In genomic region chr16:83063423-83063822, GRCm38 (mm10) we compare ENCODE assay signal across 28 mouse cellular contexts.
"Had no signal": no experiment of that assay in that cellular context is flagged by ENCODE, and none has a peak within 500 bp of the region (broad histone marks: within the 10 kb centered on the region; RNA-seq: fewer than 3 reads in every experiment).

No protein-coding gene starts in this region.

- H3K9ac ChIP-seq: embryonic facial prominence, embryonic 12.5 days; embryonic facial prominence, embryonic 13.5 days; embryonic facial prominence, embryonic 15.5 days; forebrain, embryonic 12.5 days; forebrain, embryonic 13.5 days; forebrain, embryonic 15.5 days; forebrain, postnatal 0 days; heart, embryonic 12.5 days had no signal

- H3K27ac ChIP-seq: embryonic facial prominence, embryonic 12.5 days; embryonic facial prominence, embryonic 13.5 days; embryonic facial prominence, embryonic 15.5 days; forebrain, embryonic 10.5 days; forebrain, embryonic 12.5 days; forebrain, embryonic 13.5 days; forebrain, embryonic 15.5 days; gastrocnemius, adult 2 months; heart, adult 2 months; heart, embryonic 10.5 days had no signal

- ATAC-seq: forebrain, embryonic 13.5 days; forebrain, embryonic 14.5 days; forebrain, embryonic 15.5 days; forebrain, postnatal 0 days had no signal

- H3K4me2 ChIP-seq: embryonic facial prominence, embryonic 12.5 days; embryonic facial prominence, embryonic 13.5 days; embryonic facial prominence, embryonic 15.5 days; forebrain, embryonic 12.5 days; forebrain, embryonic 13.5 days; forebrain, embryonic 15.5 days; heart, embryonic 11.5 days; heart, embryonic 12.5 days had no signal

- DNase-seq: cerebellum, adult 8-10 months; cerebellum, adult 9-10 months; cerebellum, adult 9-11 months; cerebellum, postnatal 10 days; cerebellum, postnatal 14 days; cerebellum, postnatal 25 days; cerebellum, postnatal 36 days; embryo, embryonic 11 days; forebrain, postnatal 0 days; gastrocnemius, adult 2 months; gastrocnemius, postnatal 10 days; gastrocnemius, postnatal 14 days; gastrocnemius, postnatal 25 days; gastrocnemius, postnatal 36 days; heart, adult 18-20 months; heart, adult 2 months had no signal

- H3K4me1 ChIP-seq: embryonic facial prominence, embryonic 12.5 days; embryonic facial prominence, embryonic 13.5 days; embryonic facial prominence, embryonic 15.5 days; forebrain, embryonic 10.5 days; forebrain, embryonic 12.5 days; forebrain, embryonic 13.5 days; forebrain, embryonic 15.5 days; heart, embryonic 10.5 days; heart, embryonic 12.5 days had no signal

- H3K9me3 ChIP-seq: embryonic facial prominence, embryonic 12.5 days; embryonic facial prominence, embryonic 13.5 days; embryonic facial prominence, embryonic 15.5 days; forebrain, embryonic 10.5 days; forebrain, embryonic 12.5 days; forebrain, embryonic 13.5 days; forebrain, embryonic 15.5 days; heart, embryonic 10.5 days; heart, embryonic 12.5 days had no signal

- H3K4me3 ChIP-seq: embryonic facial prominence, embryonic 12.5 days; embryonic facial prominence, embryonic 13.5 days; embryonic facial prominence, embryonic 15.5 days; erythroblast, embryonic 14.5 days; forebrain, embryonic 10.5 days; forebrain, embryonic 12.5 days; forebrain, embryonic 13.5 days; forebrain, embryonic 15.5 days; gastrocnemius, adult 2 months; heart, adult 2 months; heart, embryonic 10.5 days; heart, embryonic 12.5 days had no signal

- H3K27me3 ChIP-seq: embryonic facial prominence, embryonic 12.5 days; embryonic facial prominence, embryonic 13.5 days; embryonic facial prominence, embryonic 15.5 days; forebrain, embryonic 12.5 days; forebrain, embryonic 13.5 days; forebrain, embryonic 15.5 days; heart, embryonic 12.5 days had no signal

- H3K36me3 ChIP-seq: embryonic facial prominence, embryonic 12.5 days; embryonic facial prominence, embryonic 13.5 days; embryonic facial prominence, embryonic 15.5 days; forebrain, embryonic 10.5 days; forebrain, embryonic 12.5 days; forebrain, embryonic 15.5 days; heart, embryonic 10.5 days; heart, embryonic 12.5 days had no signal
